Mouse (Mus musculus) limb, embryonic 15.5 days (tissue): ENCODE measurements around the gene Ear14. TPM values are rescaled to one million over a fixed set of nuclear protein-coding genes. Genes with fewer than 3 reads are reported as not detected.
"Not testable (repeated sequence)": the region's sequence is repeated elsewhere in the genome, so short reads cannot be mapped to it uniquely, and the experiment has no call there.

Source experiments
- ATAC-seq: fragments of 200-750 bp; cut with Nextera tagmentation; 2 replicates; pipeline ENCODE4 v1.8.0; 2017; ENCODE audit warnings: low read depth, moderate TSS enrichment; ENCODE audit not compliant: insufficient number of reproducible peaks, low FRiP score, low TSS enrichment
- H3K27ac ChIP-seq: fragments of 300-500 bp; sonication (generic); 2 replicates; pipeline ENCODE4 v1.5.1; 2015; ENCODE audit warnings: moderate library complexity, mild to moderate bottlenecking, inconsistent platforms
- H3K27me3 ChIP-seq: fragments of 300-500 bp; sonication (generic); 2 replicates; pipeline ENCODE4 v1.6.1; 2015; ENCODE audit warnings: inconsistent platforms
- H3K36me3 ChIP-seq: fragments of 300-500 bp; sonication (generic); 2 replicates; pipeline ENCODE4 v1.6.1; 2015; ENCODE audit warnings: inconsistent platforms
- H3K4me1 ChIP-seq: fragments of 300-500 bp; sonication (generic); 2 replicates; pipeline ENCODE4 v1.6.1; 2015; ENCODE audit warnings: inconsistent platforms
- H3K4me2 ChIP-seq: fragments of 300-500 bp; sonication (generic); 2 replicates; pipeline ENCODE4 v1.6.1; 2015; ENCODE audit warnings: mild to moderate bottlenecking, inconsistent platforms
- H3K4me3 ChIP-seq: fragments of 300-500 bp; sonication (generic); 2 replicates; pipeline ENCODE4 v1.5.1; 2015; ENCODE audit warnings: mild to moderate bottlenecking, inconsistent platforms
- H3K9ac ChIP-seq: fragments of 300-500 bp; sonication (generic); 2 replicates; pipeline ENCODE4 v1.6.1; 2015; ENCODE audit warnings: inconsistent platforms
- H3K9me3 ChIP-seq: fragments of 300-500 bp; sonication (generic); 2 replicates; pipeline ENCODE4 v1.6.1; 2016; ENCODE audit warnings: inconsistent platforms
- WGBS: fragments of 180-500 bp; shearing (Covaris S2); methylation state at CpG from one replicate; pipeline ENCODE4 v1.1.7; 2015; 5-methylcytosine and 5-hydroxymethylcytosine counted together
- polyA plus RNA-seq: library from polyadenylated mRNA; unstranded; fragments of >200 nt; fragmentation: Nextera tagmentation; extraction: Ambion mirVana; gene quantifications from 2 replicates; pipeline ENCODE4 v1.2.1, GENCODE M21; 2015

The Ear14 gene
- polyA plus RNA-seq, 1 experiment from 2014 or later: not detected

DNA sequence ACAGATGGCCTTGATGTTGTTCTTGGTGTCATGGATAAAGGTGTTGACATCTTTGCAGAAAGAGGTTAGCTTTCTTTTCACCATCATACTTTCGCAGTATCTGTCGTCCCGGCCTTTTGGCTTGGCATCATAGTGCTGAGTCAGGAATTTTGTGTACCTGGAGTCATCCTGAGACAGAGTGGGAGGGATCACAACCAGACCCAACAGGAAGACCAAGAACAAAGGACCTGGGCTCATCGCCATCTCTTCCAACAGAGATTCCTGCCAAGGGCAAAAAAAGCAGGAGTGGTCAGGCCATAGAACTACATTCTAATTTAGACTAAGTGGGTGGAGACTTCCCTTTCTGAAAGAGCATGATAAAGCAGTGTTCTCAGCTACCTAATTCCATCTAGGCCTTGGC is 7.5 kb upstream of the Ear14 start:
- Histone ChIP-seq H3K27ac (no peak overlapping the region), H3K4me1 (no peaks in the 10 kb centered on the region), H3K36me3 (no peaks in the 10 kb centered on the region), H3K27me3 (no peaks in the 10 kb centered on the region), H3K4me3 (no peak overlapping the region), H3K4me2 (no peak overlapping the region), H3K9me3 (no peaks in the 10 kb centered on the region), H3K9ac (no peak overlapping the region)
- 86% methylated on average over 4 of the region's 4 CpGs for WGBS
- ATAC-seq: no peak

DNA sequence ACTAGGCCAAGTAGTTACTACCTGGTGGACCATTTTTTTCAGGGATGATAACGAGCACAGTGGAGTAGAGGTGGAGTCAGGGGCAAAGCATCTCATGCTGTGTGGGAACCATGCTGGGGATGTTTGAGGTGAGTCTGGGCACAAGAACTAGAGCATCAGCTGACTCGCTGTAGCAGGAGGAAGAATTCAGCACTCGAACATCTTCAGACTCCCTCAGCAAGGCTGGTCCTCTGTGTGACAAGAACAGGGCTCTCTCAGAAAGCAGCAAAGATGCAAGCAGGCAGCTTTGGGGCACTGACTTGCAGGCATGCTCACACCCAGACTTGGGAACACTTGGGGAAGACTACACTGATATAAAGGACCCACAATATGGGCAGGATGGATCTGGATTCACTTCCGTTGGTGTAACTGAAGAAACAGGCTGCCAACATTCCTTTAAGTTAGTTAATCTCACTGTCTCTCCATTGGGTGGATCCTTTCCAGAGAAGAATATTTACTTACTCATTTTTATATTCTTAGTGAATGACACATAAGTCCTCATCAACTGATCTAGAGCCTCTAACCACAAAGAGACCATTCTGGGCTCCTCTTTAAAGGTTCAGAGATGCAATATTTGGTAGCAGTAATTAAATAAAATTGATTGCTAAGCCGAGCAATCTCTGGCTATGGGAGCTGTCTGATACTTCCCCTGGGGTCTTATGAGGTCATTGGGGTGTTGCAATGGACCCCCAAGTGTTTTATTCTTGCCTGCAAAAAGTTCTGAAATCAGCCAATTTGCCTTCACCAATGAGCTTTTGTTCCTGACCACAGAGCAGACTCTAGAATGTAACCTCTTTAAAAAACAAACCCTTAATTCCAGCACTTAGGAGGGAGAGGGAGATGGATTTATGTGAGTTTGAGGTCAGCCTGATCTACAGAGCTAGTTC is 3.8 kb upstream of the Ear14 start, which contains the start of gene Ang2:
Gene Ang2 (minus strand): TSS at position 51 of the 926 bp plus-strand sequence.
- no peaks in the 10 kb centered on the region for H3K36me3 ChIP-seq
- H3K9ac ChIP-seq: no peak within 1 kb of the TSS
- H3K4me3 ChIP-seq: no peak within 1 kb of the TSS
- H3K4me2 ChIP-seq: no peak within 1 kb of the TSS
- H3K9me3 ChIP-seq: no peaks in the 10 kb centered on the region
- ATAC-seq: no peak
- no peaks in the 10 kb centered on the region for H3K27me3 ChIP-seq
- WGBS: 66% methylated on average over 5 of the region's 5 CpGs
- H3K4me1 ChIP-seq: no peaks in the 10 kb centered on the region
- no peak within 1 kb of the TSS for H3K27ac ChIP-seq

DNA sequence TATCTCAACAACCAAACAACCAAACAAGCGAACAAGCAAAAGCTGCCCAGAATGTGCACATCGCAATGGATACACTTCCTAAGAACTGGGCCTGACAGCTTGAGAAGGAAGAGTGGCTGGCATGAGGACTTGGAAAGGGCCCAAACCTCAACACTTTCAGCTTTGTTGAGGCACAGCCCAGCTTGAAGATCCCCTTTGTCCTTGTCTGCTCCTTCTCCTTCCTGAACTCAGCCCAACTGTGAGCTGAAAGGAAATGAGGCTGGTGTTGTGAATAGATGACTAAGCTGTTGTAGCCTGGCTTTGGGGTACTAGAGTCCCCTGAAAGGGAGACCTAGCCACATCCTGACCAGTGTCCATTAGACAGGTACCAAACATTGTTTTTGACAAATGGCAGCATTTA is 3.1 kb upstream of the Ear14 start:
- Histone ChIP-seq H3K4me1 (no peaks in the 10 kb centered on the region), H3K9me3 (no peaks in the 10 kb centered on the region), H3K36me3 (no peaks in the 10 kb centered on the region), H3K27me3 (no peaks in the 10 kb centered on the region), H3K9ac (no peak overlapping the region), H3K27ac (no peak overlapping the region), H3K4me2 (no peak overlapping the region), H3K4me3 (no peak overlapping the region)
- ATAC-seq: no peak
- 81% methylated on average over 2 of the region's 2 CpGs for WGBS

DNA sequence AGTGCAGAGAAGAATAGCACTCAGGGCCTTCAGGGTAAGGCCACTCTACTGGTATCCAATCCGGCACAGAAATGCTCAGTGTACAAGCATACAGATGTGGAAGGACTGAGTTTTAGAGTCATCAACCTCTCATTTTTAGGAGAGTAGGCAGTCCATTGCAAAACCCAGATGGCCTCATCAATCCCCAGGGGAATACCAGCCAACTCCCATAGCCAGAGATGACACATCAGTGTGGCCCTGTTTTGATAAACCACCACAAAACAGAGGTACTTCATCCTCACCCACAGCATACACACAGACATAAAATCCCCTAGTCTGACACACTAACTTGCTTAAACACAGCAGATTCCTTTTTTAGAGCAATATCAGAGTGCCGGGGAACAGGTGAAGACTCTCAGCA is 2.7 kb upstream of the Ear14 start:
- Histone ChIP-seq H3K36me3 (no peaks in the 10 kb centered on the region), H3K4me3 (no peak overlapping the region), H3K27me3 (no peaks in the 10 kb centered on the region), H3K4me2 (no peak overlapping the region), H3K27ac (no peak overlapping the region), H3K4me1 (no peaks in the 10 kb centered on the region), H3K9me3 (no peaks in the 10 kb centered on the region), H3K9ac (no peak overlapping the region)
- 82% methylated on average over 2 of the region's 2 CpGs for WGBS
- ATAC-seq: no peak

DNA sequence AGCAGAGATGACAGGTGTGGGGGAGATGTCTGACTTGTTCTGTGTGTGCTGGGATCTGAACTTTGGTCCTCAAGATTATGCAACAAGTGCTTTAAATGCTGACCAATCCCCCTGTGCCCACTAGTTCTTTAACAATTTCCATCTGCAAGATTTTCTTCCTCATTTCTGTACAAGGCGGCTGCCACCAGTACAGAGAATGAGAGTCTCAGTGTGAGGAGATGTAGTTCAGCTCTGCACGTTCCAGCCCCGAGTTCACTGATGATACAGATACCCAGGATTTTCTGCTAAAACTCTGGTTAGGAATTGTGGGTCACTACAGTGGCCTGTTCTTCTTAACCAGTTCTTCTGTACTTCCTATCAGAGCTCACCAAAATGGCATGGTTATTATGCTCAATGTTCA is 16.9 kb downstream of the Ear14 start:
- H3K4me2 ChIP-seq, H3K9me3 ChIP-seq, H3K9ac ChIP-seq, H3K27ac ChIP-seq, H3K36me3 ChIP-seq, H3K4me1 ChIP-seq, H3K4me3 ChIP-seq, ATAC-seq, H3K27me3 ChIP-seq: not testable (repeated sequence)
- WGBS: 88% methylated on average over 3 of the region's 3 CpGs

DNA sequence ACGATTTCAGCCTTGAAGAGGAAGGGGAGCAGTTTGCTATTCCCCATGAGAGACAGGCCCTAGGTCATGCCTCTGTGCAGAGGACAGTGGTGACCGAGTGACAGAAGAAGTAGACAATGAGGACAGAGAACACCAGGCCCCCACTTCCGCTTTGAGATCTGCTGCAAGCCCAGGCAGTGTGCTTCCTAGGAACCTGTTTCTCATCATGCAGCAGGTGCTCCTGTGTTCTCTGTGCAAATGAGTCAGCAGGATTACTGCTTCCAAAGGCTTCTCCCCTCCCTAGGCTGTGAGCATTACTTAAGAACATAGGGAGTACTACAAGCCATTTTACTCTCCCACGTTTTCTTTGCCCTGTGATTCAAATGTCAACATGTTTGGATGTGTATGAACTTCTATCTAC is 26.5 kb downstream of the Ear14 start:
- H3K27me3 ChIP-seq, H3K9me3 ChIP-seq, H3K4me2 ChIP-seq, H3K4me3 ChIP-seq, H3K36me3 ChIP-seq, H3K27ac ChIP-seq, ATAC-seq, H3K9ac ChIP-seq, H3K4me1 ChIP-seq: not testable (repeated sequence)
- WGBS: 44% methylated on average over 4 of the region's 4 CpGs

DNA sequence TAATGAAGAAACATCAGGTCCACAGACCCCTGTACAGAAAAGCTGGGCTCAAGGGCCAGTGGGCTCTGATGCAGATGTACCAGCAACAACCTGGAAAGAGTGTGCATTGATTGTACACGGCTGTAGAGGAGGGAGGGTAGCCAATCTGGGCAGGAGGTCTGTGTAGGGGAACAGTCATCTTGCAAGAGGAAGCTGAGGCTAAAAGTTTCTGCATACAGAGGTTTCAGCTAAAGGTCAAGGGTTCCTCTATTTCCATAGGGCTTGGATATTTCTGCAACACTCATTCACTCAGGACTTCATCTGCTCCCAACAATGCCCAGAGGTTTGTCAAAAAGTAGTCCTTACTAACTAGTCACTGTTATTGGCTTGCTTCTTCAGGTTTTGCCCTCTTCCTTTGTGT is 34.3 kb downstream of the Ear14 start:
- H3K27ac ChIP-seq, H3K9ac ChIP-seq, H3K4me3 ChIP-seq, H3K9me3 ChIP-seq, H3K36me3 ChIP-seq, H3K4me2 ChIP-seq, H3K4me1 ChIP-seq, ATAC-seq, H3K27me3 ChIP-seq: not testable (repeated sequence)
- 83% methylated on average over 1 of the region's 1 CpGs for WGBS

DNA sequence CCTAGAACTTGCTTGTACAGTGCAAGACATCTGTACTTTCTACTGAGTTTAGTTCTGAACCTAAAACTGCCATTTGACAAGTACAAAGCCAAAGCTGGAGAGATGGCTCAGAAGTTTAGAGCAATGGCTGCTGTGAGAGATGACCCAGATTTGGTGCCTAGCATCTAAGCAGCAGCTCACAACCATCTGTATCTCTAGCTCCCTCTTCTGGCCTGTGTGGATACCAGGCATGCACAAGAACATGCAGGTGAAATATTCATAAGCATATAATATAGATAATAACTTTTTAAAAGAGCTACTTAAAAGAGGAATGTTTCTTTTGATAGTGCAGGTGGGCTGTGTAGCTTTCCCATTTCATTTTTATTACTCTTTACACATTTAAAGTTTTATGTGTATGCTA is 37.7 kb downstream of the Ear14 start:
- no peaks in the 10 kb centered on the region for H3K36me3 ChIP-seq
- no peak overlapping the region for H3K27ac ChIP-seq
- no peaks in the 10 kb centered on the region for H3K4me1 ChIP-seq
- H3K4me2 ChIP-seq: no peak overlapping the region
- no peak for ATAC-seq
- no peak overlapping the region for H3K4me3 ChIP-seq
- H3K27me3 ChIP-seq: no peaks in the 10 kb centered on the region
- no peaks in the 10 kb centered on the region for H3K9me3 ChIP-seq
- no peak overlapping the region for H3K9ac ChIP-seq

DNA sequence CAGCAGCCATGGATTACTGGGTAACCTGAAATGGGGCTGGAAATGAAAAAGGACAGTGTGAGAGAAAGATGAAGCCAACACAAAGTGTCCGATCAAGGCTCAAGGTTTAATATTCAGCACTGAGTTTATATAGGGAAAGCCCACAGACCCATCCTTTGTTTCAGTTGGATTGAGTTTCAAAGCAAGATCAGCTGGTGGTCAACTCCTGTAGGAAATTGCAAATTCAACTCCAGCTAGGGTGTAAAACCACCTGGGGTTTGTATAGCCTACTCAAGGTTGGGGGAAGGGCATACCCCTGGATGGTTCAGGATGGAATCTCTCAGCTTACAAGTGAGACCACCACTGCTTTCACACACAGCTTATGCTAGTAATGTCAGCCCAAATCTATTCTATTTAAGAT is 44.5 kb downstream of the Ear14 start:
- no peak overlapping the region for H3K4me2 ChIP-seq
- WGBS: 84% methylated on average over 1 of the region's 1 CpGs
- no peak overlapping the region for H3K27ac ChIP-seq
- H3K9me3 ChIP-seq: no peaks in the 10 kb centered on the region
- ATAC-seq: no peak
- no peaks in the 10 kb centered on the region for H3K36me3 ChIP-seq
- no peaks in the 10 kb centered on the region for H3K27me3 ChIP-seq
- H3K9ac ChIP-seq: no peak overlapping the region
- no peaks in the 10 kb centered on the region for H3K4me1 ChIP-seq
- H3K4me3 ChIP-seq: no peak overlapping the region

DNA sequence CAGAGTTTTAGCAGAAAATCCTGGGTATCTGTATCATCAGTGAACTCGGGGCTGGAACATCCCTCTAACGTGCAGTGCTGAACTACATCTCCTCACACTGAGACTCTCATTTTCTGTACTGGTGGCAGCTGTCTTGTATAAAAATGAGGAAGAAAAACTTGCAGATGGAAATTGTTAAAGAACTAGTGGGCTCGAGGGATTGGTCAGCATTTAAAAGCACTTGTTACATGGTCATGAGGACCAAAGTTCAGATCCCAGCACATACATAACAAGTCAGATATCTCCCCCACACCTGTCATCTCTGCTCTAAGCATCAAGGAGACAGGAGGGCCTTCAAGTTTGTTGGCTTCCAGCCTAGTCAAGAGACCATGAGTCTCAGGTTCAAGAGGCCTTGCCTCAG is 47.2 kb downstream of the Ear14 start:
- Histone ChIP-seq H3K4me3 (no peak overlapping the region), H3K27ac (no peak overlapping the region), H3K9me3 (no peaks in the 10 kb centered on the region), H3K4me1 (no peaks in the 10 kb centered on the region), H3K36me3 (no peaks in the 10 kb centered on the region), H3K9ac (no peak overlapping the region), H3K4me2 (no peak overlapping the region), H3K27me3 (no peaks in the 10 kb centered on the region)
- no peak for ATAC-seq
- WGBS: 65% methylated on average over 3 of the region's 3 CpGs

DNA sequence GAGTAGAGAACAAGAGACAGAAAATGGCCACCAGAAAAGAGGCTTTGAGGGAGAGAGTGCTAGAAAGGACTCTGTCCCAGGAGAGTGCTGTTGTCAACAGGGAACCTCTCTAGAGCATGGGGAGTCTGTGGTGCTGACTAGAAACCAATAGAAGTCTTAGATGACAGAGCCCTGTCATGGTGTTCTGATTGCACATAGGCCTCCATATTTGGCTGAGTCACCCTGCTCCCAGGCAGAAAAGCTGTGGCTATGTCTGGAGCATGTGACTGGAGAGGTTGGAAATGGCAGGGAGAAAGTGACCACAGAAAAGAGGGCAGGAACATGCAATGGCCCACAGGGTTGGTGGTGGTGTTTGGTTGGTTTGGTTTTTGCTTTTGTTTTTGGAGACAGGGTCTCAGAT is 49.0 kb downstream of the Ear14 start:
- ATAC-seq, H3K9me3 ChIP-seq, H3K36me3 ChIP-seq, H3K4me3 ChIP-seq, H3K9ac ChIP-seq, H3K27ac ChIP-seq, H3K27me3 ChIP-seq, H3K4me1 ChIP-seq, H3K4me2 ChIP-seq: not testable (repeated sequence)

DNA sequence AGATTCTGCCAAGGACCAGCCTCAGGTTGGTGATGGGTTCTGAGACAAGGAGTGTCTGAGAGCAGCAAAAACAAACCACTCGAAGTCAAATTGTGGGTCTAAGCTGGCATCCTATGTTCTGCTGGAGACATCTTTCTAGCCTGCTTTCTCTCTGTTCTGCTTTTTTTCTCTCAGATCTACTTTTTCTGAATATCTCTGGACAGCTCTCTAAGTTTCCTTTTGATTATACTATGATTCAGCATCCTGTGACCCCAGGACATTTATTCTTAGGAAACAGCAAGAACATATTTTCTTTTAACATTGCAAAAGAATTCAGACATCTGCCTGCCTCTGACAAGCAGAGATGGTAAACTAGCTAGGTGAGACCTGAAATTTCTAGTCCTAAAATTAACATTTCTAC is 50.4 kb downstream of the Ear14 start:
- Histone ChIP-seq H3K4me1 (no peaks in the 10 kb centered on the region), H3K9ac (no peak overlapping the region), H3K27ac (no peak overlapping the region), H3K9me3 (no peaks in the 10 kb centered on the region), H3K4me3 (no peak overlapping the region), H3K4me2 (no peak overlapping the region), H3K27me3 (no peaks in the 10 kb centered on the region), H3K36me3 (no peaks in the 10 kb centered on the region)
- no peak for ATAC-seq
- 71% methylated on average over 1 of the region's 1 CpGs for WGBS
